Mouse (Mus musculus): ENCODE measurements around the gene Mcpt8. TPM values are rescaled to one million over a fixed set of nuclear protein-coding genes. Genes with fewer than 3 reads are reported as not detected.
"Not testable (repeated sequence)": the region's sequence is repeated elsewhere in the genome, so short reads cannot be mapped to it uniquely, and the experiment has no call there.

Gene Mcpt8
- polyA plus RNA-seq, 1 experiment, result not detected

- no peaks in the 10 kb centered on the region for H3K4me1 ChIP-seq (ENCODE audit: control insufficient read depth, insufficient read depth, insufficient read length, low read length)
- H3K36me3 ChIP-seq (ENCODE audit: control insufficient read depth, insufficient read depth, low read length), result no peaks in the 10 kb centered on the region
- no peak overlapping the region for H3K27ac ChIP-seq (ENCODE audit: insufficient read depth, low read depth, low read length)
- TF ChIP-seq CTCF (IDR thresholded peaks at IDR 0.05; ENCODE audit: extremely low read depth, insufficient read length, insufficient replicate concordance, low read depth, low read length) (no peak), POLR2A (IDR thresholded peaks at IDR 0.05; ENCODE audit: low read depth, low read length) (no peak)
- no peaks in the 10 kb centered on the region for H3K27me3 ChIP-seq (ENCODE audit: control insufficient read depth, insufficient read depth, low read length)
- H3K4me3 ChIP-seq (ENCODE audit: low read depth, low read length), result no peak overlapping the region
- 57% methylated on average over 3 of the region's 3 CpGs for WGBS
Observed at GRCm38 (mm10) chr14:56086711-56087110, 1.6 kb upstream of the Mcpt8 start.

DNA sequence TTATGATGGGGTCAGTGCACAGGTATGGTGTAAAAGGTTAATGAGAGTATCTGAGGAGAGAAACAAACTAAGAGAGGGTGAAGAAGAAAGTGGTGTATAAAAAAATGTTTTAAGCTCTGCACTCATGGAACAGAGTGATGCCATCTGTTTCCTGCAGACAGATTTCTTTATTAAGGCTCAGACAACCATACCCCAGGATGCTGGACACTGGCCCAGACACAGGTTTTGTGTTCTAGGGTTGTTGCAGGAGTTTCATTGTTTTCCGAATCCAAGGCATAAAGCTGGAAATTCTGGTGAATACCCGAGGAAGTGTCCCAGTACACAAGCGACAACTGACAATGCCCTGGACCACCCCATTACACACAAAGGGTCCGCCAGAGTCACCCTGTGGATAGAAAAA is 3.1 kb downstream of the Mcpt8 start:
- H3K27ac ChIP-seq (ENCODE audit: insufficient read depth, low read depth, low read length), result no peak overlapping the region
- no peaks in the 10 kb centered on the region for H3K36me3 ChIP-seq (ENCODE audit: control insufficient read depth, insufficient read depth, low read length)
- no peaks in the 10 kb centered on the region for H3K27me3 ChIP-seq (ENCODE audit: control insufficient read depth, insufficient read depth, low read length)
- 84% methylated on average over 4 of the region's 4 CpGs for WGBS
- no peak for TF ChIP-seq POLR2A (IDR thresholded peaks at IDR 0.05; ENCODE audit: low read depth, low read length)
- TF ChIP-seq CTCF (IDR thresholded peaks at IDR 0.05; ENCODE audit: extremely low read depth, insufficient read length, insufficient replicate concordance, low read depth, low read length), result no peak
- no peaks in the 10 kb centered on the region for H3K4me1 ChIP-seq (ENCODE audit: control insufficient read depth, insufficient read depth, insufficient read length, low read length)
- H3K4me3 ChIP-seq (ENCODE audit: low read depth, low read length), result no peak overlapping the region

DNA sequence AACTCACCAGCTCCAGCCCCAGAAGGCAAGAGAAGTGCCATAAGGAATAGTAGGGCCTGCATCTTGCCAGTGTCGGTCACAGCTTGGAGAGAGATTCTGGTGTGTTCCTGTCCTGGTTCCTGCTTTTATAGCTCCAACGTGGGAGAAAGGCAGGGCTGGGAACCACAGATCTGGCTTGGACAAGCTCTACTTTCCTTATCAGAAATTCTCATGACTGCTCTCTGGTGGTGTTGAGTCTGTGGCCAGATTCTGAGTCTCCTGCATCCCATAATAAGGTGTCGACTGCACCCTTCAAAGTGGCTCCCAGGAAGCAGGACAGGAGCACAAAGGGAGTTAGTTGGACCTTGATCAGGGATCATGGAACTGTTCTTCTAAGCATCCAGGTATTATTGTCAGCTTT is 22.9 kb downstream of the Mcpt8 start, which contains the start of gene Mcpt4:
Mcpt4 (minus strand) TSS at position 101 of the 400 bp plus-strand sequence.
- H3K36me3 ChIP-seq (ENCODE audit: control insufficient read depth, insufficient read depth, low read length); H3K27me3 ChIP-seq (ENCODE audit: control insufficient read depth, insufficient read depth, low read length); H3K4me1 ChIP-seq (ENCODE audit: control insufficient read depth, insufficient read depth, insufficient read length, low read length); H3K27ac ChIP-seq (ENCODE audit: insufficient read depth, low read depth, low read length); H3K4me3 ChIP-seq (ENCODE audit: low read depth, low read length): not testable (repeated sequence)
- WGBS, result 46% methylated on average over 3 of the region's 3 CpGs

DNA sequence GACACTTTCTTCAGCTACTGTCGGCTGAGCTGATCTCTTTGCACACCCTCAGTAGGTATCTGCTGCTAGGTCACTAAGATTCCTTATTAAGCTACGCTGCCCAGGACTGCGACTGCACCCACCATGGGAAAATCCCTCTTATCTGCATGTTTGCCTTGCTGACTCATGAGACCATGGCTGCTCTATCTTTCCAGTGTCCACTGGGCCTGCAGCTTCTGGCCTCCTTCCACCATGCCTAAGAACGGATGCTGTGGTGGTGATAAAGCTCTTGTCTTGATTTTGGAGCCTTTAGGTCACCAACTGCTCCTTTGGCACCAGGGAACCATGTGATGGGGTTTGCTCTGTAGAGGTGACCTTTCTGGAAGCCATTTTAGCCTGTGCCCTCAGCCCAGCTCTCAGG is 27.4 kb downstream of the Mcpt8 start:
- 43% methylated on average over 4 of the region's 4 CpGs for WGBS
- no peak for TF ChIP-seq POLR2A (IDR thresholded peaks at IDR 0.05; ENCODE audit: low read depth, low read length)
- TF ChIP-seq CTCF (IDR thresholded peaks at IDR 0.05; ENCODE audit: extremely low read depth, insufficient read length, insufficient replicate concordance, low read depth, low read length), result no peak

GRCm38 (mm10) chr14:56055408-56055807 is 29.7 kb downstream of the Mcpt8 start:
- no peaks in the 10 kb centered on the region for H3K36me3 ChIP-seq (ENCODE audit: control insufficient read depth, insufficient read depth, low read length)
- WGBS, result 62% methylated on average over 3 of the region's 3 CpGs
- no peak overlapping the region for H3K4me3 ChIP-seq (ENCODE audit: low read depth, low read length)
- H3K27ac ChIP-seq (ENCODE audit: insufficient read depth, low read depth, low read length), result no peak overlapping the region
- no peaks in the 10 kb centered on the region for H3K27me3 ChIP-seq (ENCODE audit: control insufficient read depth, insufficient read depth, low read length)
- no peak for TF ChIP-seq CTCF (IDR thresholded peaks at IDR 0.05; ENCODE audit: extremely low read depth, insufficient read length, insufficient replicate concordance, low read depth, low read length)
- no peak for TF ChIP-seq POLR2A (IDR thresholded peaks at IDR 0.05; ENCODE audit: low read depth, low read length)
- H3K4me1 ChIP-seq (ENCODE audit: control insufficient read depth, insufficient read depth, insufficient read length, low read length), result no peaks in the 10 kb centered on the region

More for the DNA sequence above, 27.4 kb downstream of the Mcpt8 start:
- H3K36me3 ChIP-seq (ENCODE audit: control insufficient read depth, insufficient read depth, low read length), result no peaks in the 10 kb centered on the region
- no peaks in the 10 kb centered on the region for H3K4me1 ChIP-seq (ENCODE audit: control insufficient read depth, insufficient read depth, insufficient read length, low read length)
- H3K27me3 ChIP-seq (ENCODE audit: control insufficient read depth, insufficient read depth, low read length), result no peaks in the 10 kb centered on the region
- no peak overlapping the region for H3K4me3 ChIP-seq (ENCODE audit: low read depth, low read length)
- no peak overlapping the region for H3K27ac ChIP-seq (ENCODE audit: insufficient read depth, low read depth, low read length)

DNA sequence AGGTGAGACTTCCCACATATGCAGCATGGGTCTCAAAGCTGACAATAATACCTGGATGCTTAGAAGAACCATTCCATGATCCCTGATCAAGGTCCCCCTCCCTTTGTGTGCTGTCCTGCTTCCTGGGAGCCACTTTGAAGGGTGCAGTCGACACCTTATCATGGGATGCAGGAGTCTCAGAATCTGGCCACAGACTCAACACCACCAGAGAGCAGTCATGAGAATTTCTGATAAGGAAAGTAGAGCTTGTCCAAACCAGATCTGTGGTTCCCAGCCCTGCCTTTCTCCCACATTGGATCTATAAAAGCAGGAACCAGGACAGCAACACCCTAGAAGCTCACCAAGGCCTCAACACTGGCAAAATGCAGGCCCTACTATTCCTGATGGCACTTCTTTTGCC is 43.3 kb downstream of the Mcpt8 start, which contains the start of gene Mcpt2:
Mcpt2 (plus strand) TSS at position 250 of the 400 bp plus-strand sequence.
- H3K27ac ChIP-seq (ENCODE audit: insufficient read depth, low read depth, low read length); H3K4me3 ChIP-seq (ENCODE audit: low read depth, low read length); H3K27me3 ChIP-seq (ENCODE audit: control insufficient read depth, insufficient read depth, low read length); H3K4me1 ChIP-seq (ENCODE audit: control insufficient read depth, insufficient read depth, insufficient read length, low read length); H3K36me3 ChIP-seq (ENCODE audit: control insufficient read depth, insufficient read depth, low read length): not testable (repeated sequence)
- 52% methylated on average over 1 of the region's 1 CpGs for WGBS

DNA sequence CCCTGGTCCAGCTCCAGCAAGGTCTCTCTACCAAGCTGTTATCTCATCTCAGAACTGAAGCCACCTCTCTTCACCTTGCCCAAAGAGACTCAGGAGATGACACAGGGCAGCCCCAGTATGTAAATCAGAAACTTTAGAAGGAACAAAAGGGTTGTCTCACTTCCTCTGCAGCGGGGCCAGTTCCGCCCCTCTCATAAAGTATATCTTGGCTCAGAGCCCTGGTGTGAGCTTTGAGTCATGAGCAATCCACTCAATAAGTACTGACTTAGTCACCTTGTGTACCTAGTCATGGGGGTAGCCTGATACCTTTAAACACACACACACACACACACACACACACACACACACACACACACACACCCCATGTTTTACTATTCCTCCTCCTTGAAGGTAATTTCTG is 50.6 kb downstream of the Mcpt8 start:
- TF ChIP-seq POLR2A (IDR thresholded peaks at IDR 0.05; ENCODE audit: low read depth, low read length), result no peak
- no peak for TF ChIP-seq CTCF (IDR thresholded peaks at IDR 0.05; ENCODE audit: extremely low read depth, insufficient read length, insufficient replicate concordance, low read depth, low read length)
- WGBS, result 7% methylated on average over 2 of the region's 2 CpGs
- Histone ChIP-seq H3K27me3 (ENCODE audit: control insufficient read depth, insufficient read depth, low read length) (no peaks in the 10 kb centered on the region), H3K36me3 (ENCODE audit: control insufficient read depth, insufficient read depth, low read length) (no peaks in the 10 kb centered on the region), H3K27ac (ENCODE audit: insufficient read depth, low read depth, low read length) (no peak overlapping the region), H3K4me1 (ENCODE audit: control insufficient read depth, insufficient read depth, insufficient read length, low read length) (no peaks in the 10 kb centered on the region), H3K4me3 (ENCODE audit: low read depth, low read length) (no peak overlapping the region)

Other genes with a start within 250 kb of the Mcpt8 start
- gene Nynrin, start 231.3 kb downstream of the Mcpt8 start, polyA plus RNA-seq (2012; rRNA removed), result 1.4 and 1.8 TPM in 2 replicates
- gene Cbln3, start 200.9 kb downstream of the Mcpt8 start, polyA plus RNA-seq (2012; rRNA removed), result 0.56 and 0.61 TPM in 2 replicates
- gene Khnyn, start 200.3 kb downstream of the Mcpt8 start, polyA plus RNA-seq (2012; rRNA removed), result 12.6 and 32.7 TPM in 2 replicates
- 17.8 and 34.0 TPM in 2 replicates for gene Sdr39u1, start 185.0 kb downstream of the Mcpt8 start, polyA plus RNA-seq (2012; rRNA removed)
- 0.60 TPM in 1 of 2 replicates, not detected in the other for gene Cma1, start 140.6 kb downstream of the Mcpt8 start, polyA plus RNA-seq (2012; rRNA removed)
- gene Cma2, start 134.3 kb downstream of the Mcpt8 start, polyA plus RNA-seq (2012; rRNA removed), result 0.86 TPM in 1 of 2 replicates, not detected in the other
- 3.0 and 11.6 TPM in 2 replicates for gene Mcpt1, start 67.3 kb downstream of the Mcpt8 start, polyA plus RNA-seq (2012; rRNA removed)
- not detected in 2 replicates for gene Mcpt9, start 54.8 kb downstream of the Mcpt8 start, polyA plus RNA-seq (2012; rRNA removed)
- 0.93 and 1.7 TPM in 2 replicates for gene Mcpt2, start 43.2 kb downstream of the Mcpt8 start, polyA plus RNA-seq (2012; rRNA removed)
- 0.14 and 0.34 TPM in 2 replicates for gene Mcpt4, start 23.0 kb downstream of the Mcpt8 start, polyA plus RNA-seq (2012; rRNA removed)
- gene Ctsg, start 17.3 kb upstream of the Mcpt8 start, polyA plus RNA-seq (2012; rRNA removed), result 0.25 TPM in 1 of 2 replicates, not detected in the other
- gene Gzme, start 35.4 kb upstream of the Mcpt8 start, polyA plus RNA-seq (2012; rRNA removed), result not detected in 2 replicates
- not detected in 2 replicates for gene Gzmd, start 47.3 kb upstream of the Mcpt8 start, polyA plus RNA-seq (2012; rRNA removed)
- gene Gzmg, start 74.3 kb upstream of the Mcpt8 start, polyA plus RNA-seq (2012; rRNA removed), result not detected in 2 replicates
- gene Gzmn, start 89.3 kb upstream of the Mcpt8 start, polyA plus RNA-seq (2012; rRNA removed), result not detected in 2 replicates
- gene Gzmf, start 126.1 kb upstream of the Mcpt8 start, polyA plus RNA-seq (2012; rRNA removed), result not detected in 2 replicates
- not detected in 2 replicates for gene Gzmc, start 149.4 kb upstream of the Mcpt8 start, polyA plus RNA-seq (2012; rRNA removed)
- 11.1 and 12.3 TPM in 2 replicates for gene Gzmb, start 177.0 kb upstream of the Mcpt8 start, polyA plus RNA-seq (2012; rRNA removed)